Mouse (Mus musculus): Measurements from ENCODE around the gene Elfn2. TPM values are rescaled to one million over a fixed set of nuclear protein-coding genes. Genes with fewer than 3 reads are reported as not detected.

Elfn2 gene
- polyA plus RNA-seq, 1 experiment from 2014 or later, result 0.07 TPM

DNA sequence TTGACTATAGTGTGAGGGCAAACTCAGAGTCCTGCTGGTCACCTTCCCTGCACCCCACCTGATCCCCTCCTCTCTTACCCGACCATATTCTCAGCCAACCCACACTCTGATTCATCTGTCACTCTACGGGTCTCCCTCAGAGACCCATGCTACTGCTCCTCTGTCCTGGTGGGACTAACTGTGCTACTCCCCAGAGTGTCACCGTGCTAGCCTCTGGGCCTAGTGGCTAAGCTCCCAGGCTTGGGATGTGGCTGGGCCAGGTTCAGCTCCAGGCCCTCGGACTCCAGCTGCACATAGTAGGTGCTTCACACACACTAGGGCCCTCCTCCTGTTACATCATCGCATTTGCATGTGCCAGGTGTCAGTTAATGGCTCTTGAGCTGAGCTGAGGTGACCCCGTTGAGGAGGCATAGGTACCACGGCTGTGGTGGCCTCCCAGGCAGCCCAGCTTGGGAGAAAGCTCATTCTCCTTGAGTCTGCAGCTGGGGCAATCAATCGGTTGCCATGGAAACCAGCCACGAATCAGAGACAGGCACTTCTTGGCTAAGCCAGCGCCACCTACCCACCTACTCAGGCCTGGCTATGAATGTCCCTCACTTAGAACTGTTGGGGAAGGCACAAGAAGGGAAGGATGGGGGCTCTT, 84.4 kb downstream of the Elfn2 start:
- H3K9me3 ChIP-seq (ENCODE audit: low read length), result no peaks in the 10 kb centered on the region
- H3K4me1 ChIP-seq (ENCODE audit: insufficient read depth, low read length), result peaks cover 13% of the 10 kb centered on the region; the same call in 1 of the 2 replicates
- WGBS, result 32% methylated on average over 10 of the region's 10 CpGs
- ATAC-seq (ENCODE audit: low FRiP score, low TSS enrichment), result no peak
- H3K9ac ChIP-seq (replicated peaks; ENCODE audit: low read length), result no peak overlapping the region
- no peak overlapping the region for H3K4me3 ChIP-seq (ENCODE audit: low read length)
- no peaks in the 10 kb centered on the region for H3K36me3 ChIP-seq (ENCODE audit: insufficient read depth, low read length)
- no peaks in the 10 kb centered on the region for H3K27me3 ChIP-seq (ENCODE audit: insufficient read depth, low read length)
- no peak overlapping the region for H3K4me2 ChIP-seq (replicated peaks; ENCODE audit: low read depth, low read length)
- H3K27ac ChIP-seq (ENCODE audit: low read length), result no peak overlapping the region

DNA sequence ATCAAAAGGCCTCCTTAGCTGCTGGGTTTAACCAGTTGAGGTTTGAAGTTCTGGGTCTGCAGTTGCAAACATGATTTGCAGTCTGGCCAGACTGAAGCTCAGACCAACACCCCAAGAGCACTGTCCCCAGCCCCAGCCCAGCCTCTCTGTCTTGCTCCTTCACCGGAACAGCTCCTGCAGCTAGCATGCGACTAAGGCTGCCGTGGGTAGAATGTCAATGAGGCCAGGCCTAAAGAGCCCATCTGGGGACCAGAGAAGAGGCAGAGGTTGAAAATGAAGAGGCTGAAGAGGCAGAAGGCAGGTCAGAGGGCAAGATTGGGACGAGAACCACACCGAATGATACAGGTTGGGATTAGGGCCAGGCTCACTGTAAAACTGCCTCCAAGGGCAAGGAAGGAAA, 85.2 kb downstream of the Elfn2 start:
- H3K27me3 ChIP-seq (ENCODE audit: insufficient read depth, low read length), result no peaks in the 10 kb centered on the region
- no peak overlapping the region for H3K4me2 ChIP-seq (replicated peaks; ENCODE audit: low read depth, low read length)
- 77% methylated on average over 5 of the region's 5 CpGs for WGBS
- peaks cover 13% of the 10 kb centered on the region; the same call in 1 of the 2 replicates for H3K4me1 ChIP-seq (ENCODE audit: insufficient read depth, low read length)
- ATAC-seq (ENCODE audit: low FRiP score, low TSS enrichment), result no peak
- H3K27ac ChIP-seq (ENCODE audit: low read length), result no peak overlapping the region
- H3K4me3 ChIP-seq (ENCODE audit: low read length), result no peak overlapping the region
- H3K9me3 ChIP-seq (ENCODE audit: low read length), result no peaks in the 10 kb centered on the region
- no peaks in the 10 kb centered on the region for H3K36me3 ChIP-seq (ENCODE audit: insufficient read depth, low read length)
- H3K9ac ChIP-seq (replicated peaks; ENCODE audit: low read length), result no peak overlapping the region

DNA sequence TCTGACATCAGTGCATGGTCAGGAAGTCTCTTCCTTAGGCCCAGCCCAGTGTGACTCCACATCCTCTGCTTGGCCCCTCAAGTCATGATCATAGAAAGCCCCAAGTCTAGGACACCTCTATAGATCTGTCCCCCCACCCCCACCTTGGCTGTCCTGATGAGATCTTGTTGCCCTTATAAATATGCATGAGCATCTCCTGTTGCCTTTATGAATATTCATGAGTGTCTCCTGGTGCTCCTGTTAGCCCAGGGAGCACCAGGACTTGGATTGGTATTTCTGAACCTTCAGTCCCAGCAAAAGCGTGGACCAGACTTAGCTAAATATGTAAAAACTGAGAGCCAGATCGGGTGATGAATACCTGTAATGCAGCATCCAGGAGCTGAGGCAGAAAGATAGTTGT, 86.2 kb downstream of the Elfn2 start:
- 69% methylated on average over 2 of the region's 2 CpGs for WGBS
- H3K4me2 ChIP-seq (replicated peaks; ENCODE audit: low read depth, low read length), result no peak overlapping the region

DNA sequence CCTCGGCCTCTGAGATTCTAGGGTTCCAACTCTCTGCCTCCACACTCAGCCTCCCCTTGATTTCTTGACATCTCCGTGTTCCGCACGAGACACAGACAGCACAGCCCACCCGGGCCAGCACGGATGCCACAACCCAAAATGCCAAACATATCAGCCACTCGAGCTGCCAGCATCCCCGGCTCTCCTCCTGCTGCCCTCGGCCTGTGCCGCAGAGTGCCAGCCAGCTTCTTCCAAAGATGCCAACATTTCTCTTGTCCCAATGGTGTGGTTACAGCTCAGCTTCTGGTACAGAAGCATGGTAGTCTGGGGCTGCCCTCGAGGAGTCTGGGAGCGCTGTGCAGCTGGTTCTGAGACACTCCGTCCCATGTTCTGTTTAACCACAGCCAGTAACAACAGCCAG, 92.3 kb downstream of the Elfn2 start:
- H3K9me3 ChIP-seq (ENCODE audit: low read length), result no peaks in the 10 kb centered on the region
- no peak overlapping the region for H3K4me3 ChIP-seq (ENCODE audit: low read length)
- H3K4me2 ChIP-seq (replicated peaks; ENCODE audit: low read depth, low read length), result no peak overlapping the region
- no peak overlapping the region for H3K9ac ChIP-seq (replicated peaks; ENCODE audit: low read length)
- no peaks in the 10 kb centered on the region for H3K27me3 ChIP-seq (ENCODE audit: insufficient read depth, low read length)
- no peak overlapping the region for H3K27ac ChIP-seq (ENCODE audit: low read length)
- no peaks in the 10 kb centered on the region for H3K36me3 ChIP-seq (ENCODE audit: insufficient read depth, low read length)
- ATAC-seq (ENCODE audit: low FRiP score, low TSS enrichment), result no peak
- H3K4me1 ChIP-seq (ENCODE audit: insufficient read depth, low read length), result no peaks in the 10 kb centered on the region; the same call in 1 of the 2 replicates
- WGBS, result 89% methylated on average over 13 of the region's 13 CpGs

More for the DNA sequence above, 86.2 kb downstream of the Elfn2 start:
- no peak for ATAC-seq (ENCODE audit: low FRiP score, low TSS enrichment)
- H3K27me3 ChIP-seq (ENCODE audit: insufficient read depth, low read length), result no peaks in the 10 kb centered on the region
- H3K9me3 ChIP-seq (ENCODE audit: low read length), result no peaks in the 10 kb centered on the region
- no peaks in the 10 kb centered on the region for H3K36me3 ChIP-seq (ENCODE audit: insufficient read depth, low read length)
- H3K4me1 ChIP-seq (ENCODE audit: insufficient read depth, low read length), result peaks cover 13% of the 10 kb centered on the region; the same call in 1 of the 2 replicates
- no peak overlapping the region for H3K27ac ChIP-seq (ENCODE audit: low read length)
- H3K4me3 ChIP-seq (ENCODE audit: low read length), result no peak overlapping the region
- no peak overlapping the region for H3K9ac ChIP-seq (replicated peaks; ENCODE audit: low read length)

DNA sequence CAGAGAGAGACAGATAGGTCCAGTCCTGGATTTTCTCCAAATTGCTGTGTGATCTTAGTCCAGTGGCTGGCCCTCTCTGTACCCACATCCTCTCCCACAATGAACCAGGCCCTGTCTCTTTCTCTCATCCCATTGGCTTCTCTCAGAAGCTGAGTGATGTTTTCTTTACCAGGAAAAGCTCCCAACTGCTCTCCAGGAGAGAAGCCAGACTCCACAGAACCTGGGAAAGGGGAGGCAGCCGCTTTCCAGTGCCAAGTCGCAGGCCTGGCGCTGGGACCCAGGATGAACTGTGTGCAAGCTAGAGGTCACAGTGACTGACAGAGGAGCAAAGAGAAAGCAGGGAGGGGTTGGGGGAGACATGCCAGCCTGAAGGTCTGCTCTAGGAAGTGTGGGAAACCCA, 93.6 kb downstream of the Elfn2 start:
- Histone ChIP-seq H3K9ac (replicated peaks; ENCODE audit: low read length) (no peak overlapping the region), H3K4me2 (replicated peaks; ENCODE audit: low read depth, low read length) (no peak overlapping the region), H3K27me3 (ENCODE audit: insufficient read depth, low read length) (no peaks in the 10 kb centered on the region), H3K4me1 (ENCODE audit: insufficient read depth, low read length) (no peaks in the 10 kb centered on the region; the same call in 1 of the 2 replicates), H3K4me3 (ENCODE audit: low read length) (no peak overlapping the region), H3K36me3 (ENCODE audit: insufficient read depth, low read length) (no peaks in the 10 kb centered on the region), H3K27ac (ENCODE audit: low read length) (peak overlapping the region; percentile 25; the same call in 1 of the 2 replicates), H3K9me3 (ENCODE audit: low read length) (no peaks in the 10 kb centered on the region)
- no peak for ATAC-seq (ENCODE audit: low FRiP score, low TSS enrichment)
- 71% methylated on average over 3 of the region's 3 CpGs for WGBS

DNA sequence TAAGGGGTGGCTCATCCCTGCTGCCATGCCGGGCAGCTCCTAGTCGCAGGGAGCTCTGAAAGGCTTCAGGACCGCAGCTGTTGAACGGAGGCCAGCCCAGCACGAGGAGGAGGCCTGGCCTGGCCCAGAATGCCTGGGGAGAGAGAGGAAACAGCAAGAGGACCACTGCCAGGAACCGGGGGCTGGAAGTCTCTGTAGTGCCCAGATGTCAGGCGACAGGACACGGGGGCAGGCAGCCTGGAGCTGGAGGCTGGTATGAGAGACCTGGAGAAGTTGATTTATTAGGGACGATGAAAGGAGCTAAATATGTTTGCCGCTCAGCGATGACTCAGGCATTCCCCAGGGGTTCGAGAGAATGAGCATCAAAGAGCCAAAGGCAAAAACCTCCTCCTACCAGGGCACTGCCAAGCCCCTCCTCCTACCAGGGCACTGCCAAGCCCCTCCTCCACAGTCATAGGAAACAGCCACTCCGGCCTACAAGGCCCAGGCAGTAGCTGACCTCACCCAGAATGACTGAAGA, 94.1 kb downstream of the Elfn2 start:
- 31% methylated on average over 13 of the region's 13 CpGs for WGBS
- Histone ChIP-seq H3K4me2 (replicated peaks; ENCODE audit: low read depth, low read length) (no peak overlapping the region), H3K9me3 (ENCODE audit: low read length) (no peaks in the 10 kb centered on the region), H3K27ac (ENCODE audit: low read length) (no peak overlapping the region), H3K4me1 (ENCODE audit: insufficient read depth, low read length) (no peaks in the 10 kb centered on the region; the same call in 1 of the 2 replicates), H3K36me3 (ENCODE audit: insufficient read depth, low read length) (no peaks in the 10 kb centered on the region), H3K9ac (replicated peaks; ENCODE audit: low read length) (no peak overlapping the region), H3K4me3 (ENCODE audit: low read length) (no peak overlapping the region), H3K27me3 (ENCODE audit: insufficient read depth, low read length) (no peaks in the 10 kb centered on the region)
- ATAC-seq (ENCODE audit: low FRiP score, low TSS enrichment), result peak; percentile 74

DNA sequence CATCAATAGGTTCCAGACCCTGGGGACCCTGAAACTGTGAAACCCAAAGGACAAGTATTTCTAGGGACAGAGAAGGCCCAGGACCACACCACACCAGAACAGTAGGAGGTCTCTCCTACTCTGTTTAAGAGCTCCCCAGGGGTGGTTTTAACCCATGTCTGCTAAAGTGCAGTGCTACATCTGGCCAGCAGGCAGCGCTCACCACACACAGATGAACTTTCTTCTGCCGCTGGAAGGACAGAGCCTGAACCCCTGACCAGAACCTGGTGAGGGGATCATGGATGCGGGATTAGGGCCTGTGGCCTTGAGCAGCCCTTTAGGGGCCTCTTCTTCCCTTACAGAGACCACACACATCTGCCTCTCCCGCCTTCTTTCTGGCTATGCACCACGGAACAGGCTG, 95.1 kb downstream of the Elfn2 start:
- no peak overlapping the region for H3K9ac ChIP-seq (replicated peaks; ENCODE audit: low read length)
- ATAC-seq (ENCODE audit: low FRiP score, low TSS enrichment), result no peak
- no peak overlapping the region for H3K4me3 ChIP-seq (ENCODE audit: low read length)
- H3K36me3 ChIP-seq (ENCODE audit: insufficient read depth, low read length), result no peaks in the 10 kb centered on the region
- no peaks in the 10 kb centered on the region for H3K27me3 ChIP-seq (ENCODE audit: insufficient read depth, low read length)
- no peak overlapping the region for H3K27ac ChIP-seq (ENCODE audit: low read length)
- H3K4me1 ChIP-seq (ENCODE audit: insufficient read depth, low read length), result no peaks in the 10 kb centered on the region; the same call in 1 of the 2 replicates
- WGBS, result 12% methylated on average over 5 of the region's 5 CpGs
- H3K4me2 ChIP-seq (replicated peaks; ENCODE audit: low read depth, low read length), result no peak overlapping the region
- H3K9me3 ChIP-seq (ENCODE audit: low read length), result no peaks in the 10 kb centered on the region

Other genes with a start within 250 kb of the Elfn2 start
- gene Il2rb, start 223.5 kb downstream of the Elfn2 start, polyA plus RNA-seq (2015; fragmentation: Nextera tagmentation; extraction: Ambion mirVana), result 0.33 and 0.54 TPM in 2 replicates
- 33.2 and 33.7 TPM in 2 replicates for gene C1qtnf6, start 187.4 kb downstream of the Elfn2 start, polyA plus RNA-seq (2015; fragmentation: Nextera tagmentation; extraction: Ambion mirVana)
- 0.36 and 0.69 TPM in 2 replicates for gene Sstr3, start 174.1 kb downstream of the Elfn2 start, polyA plus RNA-seq (2015; fragmentation: Nextera tagmentation; extraction: Ambion mirVana)
- gene Rac2, start 146.0 kb downstream of the Elfn2 start, polyA plus RNA-seq (2015; fragmentation: Nextera tagmentation; extraction: Ambion mirVana), result 8.3 and 10.4 TPM in 2 replicates
- 7.7 and 8.3 TPM in 2 replicates for gene Cyth4, start 121.7 kb downstream of the Elfn2 start, polyA plus RNA-seq (2015; fragmentation: Nextera tagmentation; extraction: Ambion mirVana)
- gene Mfng, start 54.7 kb upstream of the Elfn2 start, polyA plus RNA-seq (2015; fragmentation: Nextera tagmentation; extraction: Ambion mirVana), result 28.7 and 31.7 TPM in 2 replicates
- gene Card10, start 84.3 kb upstream of the Elfn2 start, polyA plus RNA-seq (2015; fragmentation: Nextera tagmentation; extraction: Ambion mirVana), result 9.9 and 10.6 TPM in 2 replicates
- 58.5 and 59.7 TPM in 2 replicates for gene Cdc42ep1, start 123.9 kb upstream of the Elfn2 start, polyA plus RNA-seq (2015; fragmentation: Nextera tagmentation; extraction: Ambion mirVana)
- 0.54 and 0.77 TPM in 2 replicates for gene Lgals2, start 136.8 kb upstream of the Elfn2 start, polyA plus RNA-seq (2015; fragmentation: Nextera tagmentation; extraction: Ambion mirVana)
- 54.7 and 61.9 TPM in 2 replicates for gene Gga1, start 158.4 kb upstream of the Elfn2 start, polyA plus RNA-seq (2015; fragmentation: Nextera tagmentation; extraction: Ambion mirVana)
- gene Gm49510, start 180.9 kb upstream of the Elfn2 start, polyA plus RNA-seq (2015; fragmentation: Nextera tagmentation; extraction: Ambion mirVana), result 0.37 and 0.70 TPM in 2 replicates
- gene Sh3bp1, start 181.0 kb upstream of the Elfn2 start, polyA plus RNA-seq (2015; fragmentation: Nextera tagmentation; extraction: Ambion mirVana), result 33.1 and 41.0 TPM in 2 replicates
- gene Pdxp, start 195.1 kb upstream of the Elfn2 start, polyA plus RNA-seq (2015; fragmentation: Nextera tagmentation; extraction: Ambion mirVana), result 11.7 and 12.0 TPM in 2 replicates
- 659 and 673 TPM in 2 replicates for gene Lgals1, start 208.0 kb upstream of the Elfn2 start, polyA plus RNA-seq (2015; fragmentation: Nextera tagmentation; extraction: Ambion mirVana)
- gene Nol12, start 216.2 kb upstream of the Elfn2 start, polyA plus RNA-seq (2015; fragmentation: Nextera tagmentation; extraction: Ambion mirVana), result 55.0 and 59.9 TPM in 2 replicates
- 67.3 and 78.4 TPM in 2 replicates for gene Triobp, start 229.0 kb upstream of the Elfn2 start, polyA plus RNA-seq (2015; fragmentation: Nextera tagmentation; extraction: Ambion mirVana)

Data from kidney, embryonic 16.5 days (tissue).